Mouse (Mus musculus): ENCODE measurements around the gene Pold2. TPM values are rescaled to one million over a fixed set of nuclear protein-coding genes. Genes with fewer than 3 reads are reported as not detected.
A peak's percentile ranks its signal among the peaks of the same experiment; 100 is the strongest.

Pold2 gene
- polyA plus RNA-seq, 1 experiment from 2014 or later: 122 TPM

- Histone ChIP-seq H3K4me3 (no peak overlapping the region), H3K9me3 (no peaks in the 10 kb centered on the region), H3K4me1 (peaks cover 13% of the 10 kb centered on the region; the same call in 1 of the 2 replicates), H3K4me2 (replicated peaks) (no peak overlapping the region), H3K9ac (0 out of 2 replicates have a peak overlapping the region, but pooled peaks have one; percentile 24), H3K27ac (peak overlapping the region; percentile 43; the same call in 1 of the 2 replicates), H3K36me3 (no peaks in the 10 kb centered on the region), H3K27me3 (peaks cover 7% of the 10 kb centered on the region; the same call in 1 of the 2 replicates)
- no peak for ATAC-seq (ENCODE audit: insufficient number of reproducible peaks, insufficient read depth, low FRiP score, low TSS enrichment)
- WGBS: 33% methylated on average over 7 of the region's 7 CpGs
Measured at GRCm38 (mm10) chr11:5855902-5856301, 22.2 kb downstream of the Pold2 start.

- H3K27me3 ChIP-seq: peaks cover 3% of the 10 kb centered on the region; the same call in 1 of the 2 replicates
- H3K9me3 ChIP-seq: no peaks in the 10 kb centered on the region
- H3K4me3 ChIP-seq: no peak overlapping the region
- peaks cover 13% of the 10 kb centered on the region; the same call in 1 of the 2 replicates for H3K4me1 ChIP-seq
- no peak overlapping the region for H3K4me2 ChIP-seq (replicated peaks)
- H3K36me3 ChIP-seq: no peaks in the 10 kb centered on the region
- H3K9ac ChIP-seq: no peak overlapping the region
- H3K27ac ChIP-seq: peak overlapping the region; percentile 43; the same call in 1 of the 2 replicates
- no peak for ATAC-seq (ENCODE audit: insufficient number of reproducible peaks, insufficient read depth, low FRiP score, low TSS enrichment)
Measured at GRCm38 (mm10) chr11:5855481-5855880, 22.6 kb downstream of the Pold2 start.

GRCm38 (mm10) chr11:5852314-5852713 is 25.8 kb downstream of the Pold2 start:
- no peak overlapping the region for H3K4me3 ChIP-seq
- H3K9ac ChIP-seq: no peak overlapping the region
- WGBS: 40% methylated on average over 1 of the region's 1 CpGs
- H3K4me2 ChIP-seq (replicated peaks): no peak overlapping the region
- no peaks in the 10 kb centered on the region for H3K36me3 ChIP-seq
- no peaks in the 10 kb centered on the region for H3K9me3 ChIP-seq
- no peak overlapping the region for H3K27ac ChIP-seq
- no peaks in the 10 kb centered on the region for H3K27me3 ChIP-seq
- peaks cover 13% of the 10 kb centered on the region; the same call in 1 of the 2 replicates for H3K4me1 ChIP-seq
- ATAC-seq (ENCODE audit: insufficient number of reproducible peaks, insufficient read depth, low FRiP score, low TSS enrichment): no peak

GRCm38 (mm10) chr11:5851021-5851736 is 26.9 kb downstream of the Pold2 start:
- H3K9ac ChIP-seq: no peak overlapping the region
- H3K4me2 ChIP-seq (replicated peaks): no peak overlapping the region
- H3K36me3 ChIP-seq: no peaks in the 10 kb centered on the region
- no peak for ATAC-seq (ENCODE audit: insufficient number of reproducible peaks, insufficient read depth, low FRiP score, low TSS enrichment)
- H3K27ac ChIP-seq: no peak overlapping the region
- WGBS: 56% methylated on average over 4 of the region's 4 CpGs
- peaks cover 13% of the 10 kb centered on the region; the same call in 1 of the 2 replicates for H3K4me1 ChIP-seq
- H3K4me3 ChIP-seq: no peak overlapping the region
- H3K9me3 ChIP-seq: no peaks in the 10 kb centered on the region
- no peaks in the 10 kb centered on the region for H3K27me3 ChIP-seq

GRCm38 (mm10) chr11:5850452-5850851 is 27.6 kb downstream of the Pold2 start:
- Histone ChIP-seq H3K4me3 (no peak overlapping the region), H3K9ac (no peak overlapping the region), H3K4me2 (replicated peaks) (no peak overlapping the region), H3K27ac (no peak overlapping the region), H3K9me3 (no peaks in the 10 kb centered on the region), H3K4me1 (0 out of 2 replicates have a peak, but pooled peaks cover 6% of the 10 kb centered on the region), H3K27me3 (no peaks in the 10 kb centered on the region), H3K36me3 (no peaks in the 10 kb centered on the region)
- no peak for ATAC-seq (ENCODE audit: insufficient number of reproducible peaks, insufficient read depth, low FRiP score, low TSS enrichment)
- WGBS: 58% methylated on average over 5 of the region's 5 CpGs

GRCm38 (mm10) chr11:5849316-5849715 is 28.8 kb downstream of the Pold2 start:
- no peak overlapping the region for H3K4me3 ChIP-seq
- ATAC-seq (ENCODE audit: insufficient number of reproducible peaks, insufficient read depth, low FRiP score, low TSS enrichment): no peak
- H3K27ac ChIP-seq: no peak overlapping the region

GRCm38 (mm10) chr11:5848741-5849140 is 29.4 kb downstream of the Pold2 start:
- Histone ChIP-seq H3K4me2 (replicated peaks) (no peak overlapping the region), H3K36me3 (no peaks in the 10 kb centered on the region), H3K27me3 (no peaks in the 10 kb centered on the region), H3K9ac (no peak overlapping the region), H3K27ac (no peak overlapping the region), H3K9me3 (no peaks in the 10 kb centered on the region), H3K4me1 (0 out of 2 replicates have a peak, but pooled peaks cover 5% of the 10 kb centered on the region), H3K4me3 (no peak overlapping the region)
- no peak for ATAC-seq (ENCODE audit: insufficient number of reproducible peaks, insufficient read depth, low FRiP score, low TSS enrichment)
- WGBS: 63% methylated on average over 6 of the region's 6 CpGs

More at GRCm38 (mm10) chr11:5849316-5849715, 28.8 kb downstream of the Pold2 start:
- WGBS: 77% methylated on average over 2 of the region's 2 CpGs
- 0 out of 2 replicates have a peak, but pooled peaks cover 5% of the 10 kb centered on the region for H3K4me1 ChIP-seq
- H3K9ac ChIP-seq: no peak overlapping the region
- H3K9me3 ChIP-seq: no peaks in the 10 kb centered on the region
- no peak overlapping the region for H3K4me2 ChIP-seq (replicated peaks)
- no peaks in the 10 kb centered on the region for H3K36me3 ChIP-seq
- no peaks in the 10 kb centered on the region for H3K27me3 ChIP-seq

GRCm38 (mm10) chr11:5846639-5847345 is 31.3 kb downstream of the Pold2 start:
- Histone ChIP-seq H3K4me3 (no peak overlapping the region), H3K4me1 (no peaks in the 10 kb centered on the region), H3K9me3 (no peaks in the 10 kb centered on the region), H3K27ac (no peak overlapping the region), H3K9ac (no peak overlapping the region), H3K36me3 (no peaks in the 10 kb centered on the region), H3K27me3 (no peaks in the 10 kb centered on the region), H3K4me2 (replicated peaks) (no peak overlapping the region)
- WGBS: 72% methylated on average over 7 of the region's 7 CpGs
- ATAC-seq (ENCODE audit: insufficient number of reproducible peaks, insufficient read depth, low FRiP score, low TSS enrichment): no peak

- Histone ChIP-seq H3K9ac (no peak overlapping the region), H3K4me3 (no peak overlapping the region), H3K4me1 (no peaks in the 10 kb centered on the region), H3K27me3 (no peaks in the 10 kb centered on the region), H3K27ac (no peak overlapping the region), H3K9me3 (no peaks in the 10 kb centered on the region), H3K4me2 (replicated peaks) (no peak overlapping the region), H3K36me3 (no peaks in the 10 kb centered on the region)
- 76% methylated on average over 3 of the region's 3 CpGs for WGBS
- no peak for ATAC-seq (ENCODE audit: insufficient number of reproducible peaks, insufficient read depth, low FRiP score, low TSS enrichment)
Measured at GRCm38 (mm10) chr11:5843131-5843530, 35.0 kb downstream of the Pold2 start.

GRCm38 (mm10) chr11:5841751-5842150 is 36.3 kb downstream of the Pold2 start:
- 94% methylated on average over 2 of the region's 2 CpGs for WGBS
- Histone ChIP-seq H3K4me3 (no peak overlapping the region), H3K27me3 (no peaks in the 10 kb centered on the region), H3K4me1 (peaks cover 4% of the 10 kb centered on the region), H3K9me3 (no peaks in the 10 kb centered on the region), H3K9ac (no peak overlapping the region), H3K4me2 (replicated peaks) (no peak overlapping the region), H3K36me3 (no peaks in the 10 kb centered on the region), H3K27ac (no peak overlapping the region)
- no peak for ATAC-seq (ENCODE audit: insufficient number of reproducible peaks, insufficient read depth, low FRiP score, low TSS enrichment)

GRCm38 (mm10) chr11:5840346-5840745 is 37.7 kb downstream of the Pold2 start:
- Histone ChIP-seq H3K36me3 (no peaks in the 10 kb centered on the region), H3K4me2 (replicated peaks) (no peak overlapping the region), H3K27me3 (no peaks in the 10 kb centered on the region), H3K4me1 (peaks cover 8% of the 10 kb centered on the region), H3K27ac (no peak overlapping the region), H3K4me3 (no peak overlapping the region), H3K9ac (no peak overlapping the region), H3K9me3 (no peaks in the 10 kb centered on the region)
- 72% methylated on average over 7 of the region's 7 CpGs for WGBS
- no peak for ATAC-seq (ENCODE audit: insufficient number of reproducible peaks, insufficient read depth, low FRiP score, low TSS enrichment)
